Mouse (Mus musculus): ENCODE results near the gene Tjp1.

GRCm38 (mm10) chr7:65249656-65250055 lies 277.9 kb downstream of the Tjp1 start:
- no peak for TF ChIP-seq CTCF (IDR thresholded peaks at IDR 0.05; ENCODE audit: low read depth)
- TF ChIP-seq EP300 (IDR thresholded peaks at IDR 0.05; ENCODE audit: low read depth): no peak
